Mouse (Mus musculus) midbrain, postnatal 0 days (tissue): ENCODE measurements around the gene Mt3. TPM values are rescaled to one million over a fixed set of nuclear protein-coding genes. Genes with fewer than 3 reads are reported as not detected.

Experiments
- ATAC-seq: fragments of 200-750 bp; cut with Nextera tagmentation; 2 replicates; pipeline ENCODE4 v1.8.0; 2017; ENCODE audit warnings: moderate number of reproducible peaks, mild to moderate bottlenecking, moderate TSS enrichment, moderate library complexity; ENCODE audit not compliant: low FRiP score
- DNase-seq: peaks from one replicate; pipeline ENCODE4 v3.0.0-alpha.2; 2015; ENCODE audit warnings: low spot score
- H3K27ac ChIP-seq: fragments of 300-500 bp; sonication (generic); 2 replicates; pipeline ENCODE4 v1.5.1; 2014; ENCODE audit warnings: low read depth, mild to moderate bottlenecking, low read length, mixed read lengths
- H3K27me3 ChIP-seq: fragments of 300-500 bp; sonication (generic); 2 replicates; pipeline ENCODE4 v1.6.1; 2014; ENCODE audit warnings: low read length, control low read depth, mixed read lengths; ENCODE audit not compliant: insufficient read depth
- H3K36me3 ChIP-seq: fragments of 300-500 bp; sonication (generic); 2 replicates; pipeline ENCODE4 v1.6.1; 2014; ENCODE audit warnings: low read length, control low read depth, mixed read lengths; ENCODE audit not compliant: insufficient read depth
- H3K4me1 ChIP-seq: fragments of 300-500 bp; sonication (generic); 2 replicates; pipeline ENCODE4 v1.6.1; 2014; ENCODE audit warnings: mild to moderate bottlenecking, control low read depth, antibody characterized with exemption, low read length, mixed read lengths; ENCODE audit not compliant: insufficient read depth
- H3K4me2 ChIP-seq: fragments of 300-500 bp; sonication (generic); 2 replicates; pipeline ENCODE4 v1.6.1; 2014; ENCODE audit warnings: low read depth, mild to moderate bottlenecking, low read length, mixed read lengths; ENCODE audit not compliant: poor library complexity, severe bottlenecking
- H3K4me3 ChIP-seq: fragments of 300-500 bp; sonication (generic); 2 replicates; pipeline ENCODE4 v1.5.1; 2014; ENCODE audit warnings: low read depth, mild to moderate bottlenecking, low read length, moderate library complexity
- H3K9ac ChIP-seq: fragments of 300-500 bp; sonication (generic); replicated peaks from 2 replicates; pipeline ENCODE4 v1.6.1; 2014; ENCODE audit warnings: mild to moderate bottlenecking, low read length, moderate library complexity, mixed read lengths; ENCODE audit not compliant: poor library complexity, severe bottlenecking
- H3K9me3 ChIP-seq: fragments of 300-500 bp; sonication (generic); 2 replicates; pipeline ENCODE4 v1.6.1; 2016; ENCODE audit warnings: low read length, control low read depth
- CTCF ChIP-seq: IDR thresholded peaks from 2 replicates; pipeline ENCODE4 v1.5.1; 2016; ENCODE audit warnings: antibody characterized with exemption, mild to moderate bottlenecking
- WGBS: fragments of 180-500 bp; shearing (Covaris S2); extraction: QIAGEN DNeasy Blood & Tissue Kit; methylation state at CpG from one replicate; pipeline ENCODE4 v1.1.7; 2014; 5-methylcytosine and 5-hydroxymethylcytosine counted together
- polyA plus RNA-seq: library from polyadenylated mRNA; unstranded; fragments of >200 nt; fragmentation: Nextera tagmentation; extraction: Ambion mirVana; gene quantifications from 2 replicates; pipeline ENCODE4 v1.2.1, GENCODE M21; 2015
- total RNA-seq: library from RNA; depleted of rRNA; stranded (reverse); fragments of >200 nt; gene quantifications from 2 replicates; pipeline ENCODE4 v1.2.3, GENCODE M21; 2014; rRNA removed

Gene Mt3
- total and polyA plus RNA-seq, 2 experiments from 2014 or later = 314 to 599 TPM

- H3K9me3 ChIP-seq = no peaks in the 10 kb centered on the region
- no peaks in the 10 kb centered on the region for H3K36me3 ChIP-seq
- H3K4me3 ChIP-seq = no peak overlapping the region
- no peak overlapping the region for H3K27ac ChIP-seq
- 82% methylated on average over 1 of the region's 1 CpGs for WGBS
- ATAC-seq (no peak), DNase-seq (no peak)
- no peak overlapping the region for H3K9ac ChIP-seq
- H3K4me1 ChIP-seq = no peaks in the 10 kb centered on the region
- no peaks in the 10 kb centered on the region for H3K27me3 ChIP-seq
- TF ChIP-seq CTCF = no peak
- no peak overlapping the region for H3K4me2 ChIP-seq
These were observed 40.5 kb downstream of the Mt3 start for GRCm38 (mm10) chr8:94192926-94193325.

GRCm38 (mm10) chr8:94194591-94195223 is 42.3 kb downstream of the Mt3 start:
- DNase-seq (no peak), ATAC-seq (no peak)
- Histone ChIP-seq H3K4me3 (no peak overlapping the region), H3K27ac (no peak overlapping the region), H3K9me3 (no peaks in the 10 kb centered on the region), H3K36me3 (no peaks in the 10 kb centered on the region), H3K9ac (no peak overlapping the region), H3K27me3 (no peaks in the 10 kb centered on the region), H3K4me2 (no peak overlapping the region), H3K4me1 (no peaks in the 10 kb centered on the region)
- 88% methylated on average over 7 of the region's 7 CpGs for WGBS
- TF ChIP-seq CTCF = no peak

- Histone ChIP-seq H3K36me3 (no peaks in the 10 kb centered on the region), H3K4me2 (no peak overlapping the region), H3K27me3 (no peaks in the 10 kb centered on the region; the same call in 1 of the 2 replicates), H3K4me1 (no peaks in the 10 kb centered on the region), H3K9ac (no peak overlapping the region), H3K4me3 (no peak overlapping the region), H3K9me3 (no peaks in the 10 kb centered on the region), H3K27ac (no peak overlapping the region)
- peak; percentile 84 for DNase-seq
- ATAC-seq = peak; percentile 65
- 41% methylated on average over 10 of the region's 10 CpGs for WGBS
- peak; percentile 93 for TF ChIP-seq CTCF
These were observed 46.9 kb downstream of the Mt3 start for GRCm38 (mm10) chr8:94199202-94199869.

Other genes starting within 250 kb of the Mt3 start
- 214 and 227 TPM in 2 replicates for gene Amfr, start 139.8 kb upstream of the Mt3 start, total RNA-seq
- gene Amfr, start 139.8 kb upstream of the Mt3 start, polyA plus RNA-seq = 80.4 and 84.8 TPM in 2 replicates
- 61.5 and 82.5 TPM in 2 replicates for gene Nudt21, start 115.6 kb upstream of the Mt3 start, total RNA-seq
- 90.1 and 92.3 TPM in 2 replicates for gene Nudt21, start 115.6 kb upstream of the Mt3 start, polyA plus RNA-seq
- 17.3 and 20.1 TPM in 2 replicates for gene Ogfod1, start 115.4 kb upstream of the Mt3 start, total RNA-seq
- 7.8 and 8.9 TPM in 2 replicates for gene Ogfod1, start 115.4 kb upstream of the Mt3 start, polyA plus RNA-seq
- gene Bbs2, start 53.7 kb upstream of the Mt3 start, total RNA-seq = 20.7 and 27.6 TPM in 2 replicates
- 16.2 and 17.5 TPM in 2 replicates for gene Bbs2, start 53.7 kb upstream of the Mt3 start, polyA plus RNA-seq
- gene Mt4, start 15.4 kb upstream of the Mt3 start, total RNA-seq = not detected in 2 replicates
- not detected in 2 replicates for gene Mt4, start 15.4 kb upstream of the Mt3 start, polyA plus RNA-seq
- 57.7 and 131 TPM in 2 replicates for gene Mt2, start 20.1 kb downstream of the Mt3 start, total RNA-seq
- gene Mt2, start 20.1 kb downstream of the Mt3 start, polyA plus RNA-seq = 92.3 and 101 TPM in 2 replicates
- 460 and 504 TPM in 2 replicates for gene Mt1, start 26.5 kb downstream of the Mt3 start, total RNA-seq
- gene Mt1, start 26.5 kb downstream of the Mt3 start, polyA plus RNA-seq = 387 and 420 TPM in 2 replicates
- gene Nup93, start 62.0 kb downstream of the Mt3 start, total RNA-seq = 47.9 and 65.3 TPM in 2 replicates
- 38.4 and 39.9 TPM in 2 replicates for gene Nup93, start 62.0 kb downstream of the Mt3 start, polyA plus RNA-seq
- not detected in 2 replicates for gene Slc12a3, start 176.6 kb downstream of the Mt3 start, total RNA-seq
- 0.05 and 0.17 TPM in 2 replicates for gene Slc12a3, start 176.6 kb downstream of the Mt3 start, polyA plus RNA-seq
- 86.1 and 87.1 TPM in 2 replicates for gene Herpud1, start 233.8 kb downstream of the Mt3 start, total RNA-seq
- gene Herpud1, start 233.8 kb downstream of the Mt3 start, polyA plus RNA-seq = 71.0 and 80.4 TPM in 2 replicates